Mouse (Mus musculus): ENCODE results near the gene Btbd35f6.
"Not testable (repeated sequence)": the region's sequence is repeated elsewhere in the genome, so short reads cannot be mapped to it uniquely, and the experiment has no call there.

Btbd35f6 gene

DNA sequence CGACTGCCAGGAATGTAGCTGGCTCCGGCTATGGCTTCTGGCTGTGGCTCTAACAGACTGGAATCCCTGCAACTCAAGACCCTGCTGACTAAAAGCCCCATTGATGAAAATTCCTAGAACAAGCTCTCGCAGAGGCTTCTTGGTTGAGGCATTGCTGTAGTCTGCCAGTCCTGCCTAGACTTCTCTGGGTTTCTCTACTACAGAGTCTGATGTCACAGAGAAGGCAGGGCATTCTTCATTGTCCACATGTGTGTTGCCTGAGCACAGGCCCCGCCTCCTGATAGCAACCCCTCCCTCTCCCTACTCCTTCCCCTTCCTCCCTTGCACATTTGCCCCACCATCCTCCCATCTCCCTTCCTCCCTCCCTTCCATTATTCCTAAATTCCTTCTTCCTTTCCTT lies at the start of gene Btbd35f6:
Gene Btbd35f6, minus strand, starts transcription at position 101 of the 400 bp plus-strand sequence.
- DNase-seq (ENCODE audit: low spot score in 2 of 2), result not testable (repeated sequence)

DNA sequence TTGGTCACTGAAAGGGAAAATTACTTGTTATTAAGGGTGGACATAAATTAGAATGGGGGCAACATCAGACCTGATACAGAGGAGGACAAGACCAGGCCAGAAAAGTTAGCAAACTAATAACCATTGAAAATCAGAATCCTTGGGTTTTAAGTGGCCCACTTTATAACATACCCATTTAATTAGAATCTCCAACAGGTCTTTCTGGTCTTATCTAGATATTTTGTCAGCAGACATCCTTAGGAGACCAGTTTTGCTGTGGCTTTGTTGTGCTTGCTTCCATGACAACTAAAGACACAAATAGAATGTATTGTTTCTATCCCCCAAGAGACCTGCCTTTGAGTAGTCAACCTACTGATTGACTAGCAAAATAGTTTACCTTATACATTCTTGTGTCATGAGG lies 30.4 kb upstream of the Btbd35f6 start, which contains the start of gene Gm21870:
Gene Gm21870, minus strand, starts transcription at position 101 of the 400 bp plus-strand sequence.
- not testable (repeated sequence) for DNase-seq (ENCODE audit: low spot score in 2 of 2)

DNA sequence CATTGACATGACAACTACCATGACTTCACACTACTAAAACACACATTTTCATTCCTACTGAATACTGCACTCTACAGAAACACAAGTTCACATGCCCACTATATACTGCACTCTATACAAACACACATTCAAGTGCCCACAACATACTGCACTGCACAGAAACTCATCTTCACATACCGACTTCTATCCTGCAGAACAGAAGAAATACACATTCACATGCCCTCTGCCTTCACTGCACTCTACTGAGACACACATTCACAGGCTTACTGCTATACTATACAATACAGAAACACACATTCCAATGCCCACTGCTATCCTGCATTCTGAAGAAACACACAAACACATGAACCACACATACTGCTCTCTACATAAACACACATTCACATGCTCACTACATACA lies 26.1 kb downstream of the Btbd35f6 start:
- peak in 1 of 2 experiments; percentile 13 for DNase-seq (ENCODE audit: low spot score in 2 of 2)

DNA sequence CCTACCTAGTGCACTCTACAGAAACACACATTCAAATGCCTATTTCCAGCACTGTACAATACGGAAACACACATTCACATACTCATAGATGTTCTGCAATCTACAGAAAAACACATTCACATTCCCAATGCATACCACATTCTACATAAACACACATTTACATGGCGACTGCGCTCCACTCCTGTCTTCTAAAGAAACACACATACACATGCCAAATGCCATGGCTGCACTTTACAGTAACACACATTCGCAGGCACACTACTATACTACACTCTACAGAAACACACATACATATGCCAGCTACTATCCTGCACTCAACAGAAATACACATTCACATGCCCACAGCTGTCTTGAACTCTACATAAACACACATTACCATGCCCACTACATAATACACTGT lies 28.1 kb downstream of the Btbd35f6 start:
- peak in 1 of 2 experiments; percentile 4 for DNase-seq (ENCODE audit: low spot score in 2 of 2)

DNA sequence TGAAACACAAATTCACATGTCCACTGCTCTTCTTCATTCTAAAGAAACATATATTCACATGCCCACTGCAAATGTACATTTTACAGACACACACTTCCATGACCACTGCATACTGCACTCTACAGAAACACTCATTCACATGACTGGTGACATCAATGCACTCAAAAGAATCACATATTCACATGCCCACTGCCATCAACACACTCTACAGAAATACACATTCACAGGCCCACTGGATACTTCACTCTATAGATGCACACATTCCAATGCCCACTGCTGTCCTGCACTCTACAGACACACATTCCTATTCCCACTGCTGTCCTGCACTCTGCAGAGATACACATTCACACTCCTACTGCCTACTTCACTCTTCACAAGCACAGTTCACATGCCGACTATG lies 30.0 kb downstream of the Btbd35f6 start:
- DNase-seq (ENCODE audit: low spot score in 2 of 2), result peak in 1 of 2 experiments; percentile 1

DNA sequence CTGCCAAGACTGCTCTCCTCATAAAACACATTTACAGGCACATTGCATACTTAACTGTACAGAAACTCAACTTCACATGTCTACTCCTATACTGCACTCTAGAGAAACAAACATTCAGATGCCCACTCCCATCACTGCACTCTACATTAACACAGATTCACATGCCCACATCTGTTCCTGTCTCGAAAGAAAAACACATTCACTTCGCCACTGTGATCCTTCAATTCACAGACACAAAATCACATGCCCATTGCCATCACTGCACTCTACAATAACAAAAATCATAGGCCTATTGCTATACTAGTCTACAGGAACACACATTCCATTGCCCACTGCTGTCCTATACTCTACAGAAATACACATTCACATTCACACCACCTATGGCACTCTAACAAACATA lies 30.9 kb downstream of the Btbd35f6 start:
- peak in 1 of 2 experiments; percentile 1 for DNase-seq (ENCODE audit: low spot score in 2 of 2)
